Mouse (Mus musculus) myocyte (in vitro differentiated cells): ENCODE measurements around the gene Dvl1.

Experiments
- POLR2A ChIP-seq: IDR thresholded peaks from one replicate; pipeline ENCODE4 v1.6.1; 2011; ENCODE audit warnings: low read depth, mild to moderate bottlenecking, control low read depth, moderate library complexity; ENCODE audit not compliant: insufficient read length
- USF1 ChIP-seq: IDR thresholded peaks from one replicate; pipeline ENCODE4 v1.6.1; 2011; ENCODE audit warnings: low read depth, mild to moderate bottlenecking, control low read depth, moderate library complexity

DNA sequence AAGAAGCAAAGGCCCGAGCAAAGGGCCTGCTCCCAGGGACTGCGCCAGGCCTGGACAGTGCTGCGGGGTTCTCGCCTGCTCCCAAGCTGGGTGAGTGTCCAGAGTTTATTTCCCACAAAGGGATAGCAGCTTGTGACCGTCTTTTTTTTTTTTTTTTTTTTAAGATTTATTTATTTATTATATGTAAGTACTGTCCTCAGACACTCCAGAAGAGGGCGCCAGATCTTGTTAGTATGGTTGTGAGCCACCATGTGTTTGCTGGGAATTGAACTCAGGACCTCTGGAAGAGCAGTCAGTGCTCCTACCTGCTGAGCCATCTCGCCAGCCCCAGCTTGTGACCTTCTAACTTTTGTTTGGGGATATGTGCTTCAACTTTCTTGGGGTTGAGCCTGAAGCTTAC, 26.2 kb upstream of the Dvl1 start:
- TF ChIP-seq USF1 (no peak), POLR2A (no peak)
